Mouse (Mus musculus): ENCODE results near the gene Cacna1a. TPM values are rescaled to one million over a fixed set of nuclear protein-coding genes. Genes with fewer than 3 reads are reported as not detected.
A peak's percentile ranks its signal among the peaks of the same experiment; 100 is the strongest.

The Cacna1a gene
- total RNA-seq, 1 experiment, result 27.4 TPM

DNA sequence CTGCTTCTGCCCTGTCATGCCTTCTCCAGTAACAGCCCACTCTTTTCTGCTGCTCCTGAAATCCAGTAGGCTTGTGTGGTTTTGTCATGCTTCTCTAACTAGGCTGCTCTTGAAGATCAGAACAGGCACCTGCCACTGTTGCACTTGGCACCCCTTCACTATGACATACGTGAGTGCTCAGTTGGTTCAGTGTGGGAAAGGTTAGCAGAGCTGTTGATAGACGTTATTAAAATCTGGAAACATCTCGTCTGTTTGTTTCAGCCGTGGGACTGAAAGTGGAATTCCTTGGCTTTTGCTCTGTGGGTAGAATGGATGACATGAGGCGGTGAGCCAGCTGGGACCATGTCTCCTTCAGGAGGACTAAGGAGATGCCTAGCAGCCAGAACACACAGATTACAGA is 39.8 kb downstream of the Cacna1a start:
- in situ Hi-C loops (cut with MboI; ENCODE audit: low sequenced_read_pairs in 2 of 2, unreplicated experiment in 2 of 2), result no loop called here

DNA sequence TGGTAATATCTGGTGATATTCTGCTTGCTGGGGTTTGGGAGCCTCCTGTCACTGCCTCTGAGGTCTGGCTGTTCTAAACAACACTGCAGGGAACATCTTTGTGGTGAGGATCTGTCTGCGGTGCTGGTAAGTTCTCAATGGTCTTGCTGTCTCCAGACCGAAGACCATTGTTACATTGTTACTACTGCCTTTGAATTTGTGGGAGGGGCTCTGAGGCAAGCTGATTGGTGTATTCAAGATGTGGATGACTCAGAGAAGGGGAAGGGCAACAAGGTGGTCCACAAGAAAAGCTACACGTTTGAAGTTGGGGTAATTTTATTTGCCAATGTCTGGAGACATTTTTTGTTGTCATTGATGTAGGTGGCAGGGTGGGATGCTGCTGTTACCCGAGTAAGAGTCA is 40.8 kb downstream of the Cacna1a start:
- in situ Hi-C loops (cut with MboI; ENCODE audit: low sequenced_read_pairs in 2 of 2, unreplicated experiment in 2 of 2), result no loop called here
- H3K27ac ChIP-seq (ENCODE audit: insufficient read depth, low read depth, low read length, poor library complexity, severe bottlenecking), result no peak overlapping the region; the same call in 1 of the 2 replicates
- TF ChIP-seq CHD2 (IDR thresholded peaks at IDR 0.05; ENCODE audit: low read depth, low read length), result no peak
- H3K36me3 ChIP-seq (ENCODE audit: control insufficient read depth, insufficient read depth, low read length, poor library complexity, severe bottlenecking), result no peaks in the 10 kb centered on the region
- no peak overlapping the region for H3K4me3 ChIP-seq (ENCODE audit: insufficient read depth in 1 of 2, low read depth in 1 of 2, low read length in 2 of 2, poor library complexity in 1 of 2, severe bottlenecking in 1 of 2)
- H3K4me1 ChIP-seq (ENCODE audit: control insufficient read depth in 2 of 2, insufficient read depth in 2 of 2, low read length in 2 of 2, poor library complexity in 1 of 2), result peaks cover 13 to 50% of the 10 kb centered on the region in 2 experiments
- no peak overlapping the region for H3K9ac ChIP-seq (ENCODE audit: insufficient read depth, low read depth, low read length, poor library complexity, severe bottlenecking)
- DNase-seq (ENCODE audit: low read depth, low spot score), result peak; percentile 47
- no peaks in the 10 kb centered on the region for H3K9me3 ChIP-seq (ENCODE audit: control insufficient read depth, insufficient read depth, low read depth, low read length)

More for the DNA sequence above, 39.8 kb downstream of the Cacna1a start:
- no peak overlapping the region for H3K9ac ChIP-seq (ENCODE audit: insufficient read depth, low read depth, low read length, poor library complexity, severe bottlenecking)
- no peak overlapping the region for H3K4me3 ChIP-seq (ENCODE audit: insufficient read depth in 1 of 2, low read depth in 1 of 2, low read length in 2 of 2, poor library complexity in 1 of 2, severe bottlenecking in 1 of 2)
- no peaks in the 10 kb centered on the region for H3K9me3 ChIP-seq (ENCODE audit: control insufficient read depth, insufficient read depth, low read depth, low read length)
- no peaks in the 10 kb centered on the region for H3K36me3 ChIP-seq (ENCODE audit: control insufficient read depth, insufficient read depth, low read length, poor library complexity, severe bottlenecking)
- H3K27ac ChIP-seq (ENCODE audit: insufficient read depth, low read depth, low read length, poor library complexity, severe bottlenecking), result no peak overlapping the region
- peaks cover 13 to 52% of the 10 kb centered on the region in 2 experiments for H3K4me1 ChIP-seq (ENCODE audit: control insufficient read depth in 2 of 2, insufficient read depth in 2 of 2, low read length in 2 of 2, poor library complexity in 1 of 2)
- no peak for DNase-seq (ENCODE audit: low read depth, low spot score)
- TF ChIP-seq HCFC1 (IDR thresholded peaks at IDR 0.05; ENCODE audit: borderline replicate concordance, insufficient read depth, low read length) (no peak), CHD2 (IDR thresholded peaks at IDR 0.05; ENCODE audit: low read depth, low read length) (no peak), ZNF384 (IDR thresholded peaks at IDR 0.05; ENCODE audit: low read depth, low read length) (no peak), MAFK (IDR thresholded peaks at IDR 0.05; ENCODE audit: insufficient read depth, low read depth, low read length) (no peak), ZC3H11A (IDR thresholded peaks at IDR 0.05; ENCODE audit: borderline replicate concordance, low read depth, low read length) (no peak)

DNA sequence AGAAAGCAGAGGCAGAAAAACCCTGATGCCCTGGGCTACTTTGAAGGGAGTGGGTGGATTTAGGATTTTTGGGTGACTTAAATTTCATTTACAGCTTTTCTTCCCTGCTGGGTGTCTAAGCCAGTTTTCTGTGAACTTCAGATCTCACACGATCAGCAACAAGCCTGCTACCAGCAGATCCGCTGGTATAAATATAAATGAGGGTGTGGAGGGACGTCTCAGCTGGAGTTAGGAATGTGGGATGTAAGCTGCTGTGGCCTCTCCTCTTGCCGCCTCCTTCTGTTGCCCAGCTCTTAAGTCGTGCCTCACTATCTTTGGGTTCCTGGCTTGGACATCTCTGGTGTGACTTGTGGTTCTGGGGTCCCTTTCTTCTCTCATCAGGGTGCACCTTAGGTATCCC is 41.3 kb downstream of the Cacna1a start:
- H3K36me3 ChIP-seq (ENCODE audit: control insufficient read depth, insufficient read depth, low read length, poor library complexity, severe bottlenecking), result no peaks in the 10 kb centered on the region
- in situ Hi-C loops (cut with MboI; ENCODE audit: low sequenced_read_pairs in 2 of 2, unreplicated experiment in 2 of 2), result no loop called here
- TF ChIP-seq ZNF384 (IDR thresholded peaks at IDR 0.05; ENCODE audit: low read depth, low read length) (no peak), CHD2 (IDR thresholded peaks at IDR 0.05; ENCODE audit: low read depth, low read length) (no peak), ZC3H11A (IDR thresholded peaks at IDR 0.05; ENCODE audit: borderline replicate concordance, low read depth, low read length) (no peak), HCFC1 (IDR thresholded peaks at IDR 0.05; ENCODE audit: borderline replicate concordance, insufficient read depth, low read length) (no peak), MAFK (IDR thresholded peaks at IDR 0.05; ENCODE audit: insufficient read depth, low read depth, low read length) (no peak)
- DNase-seq (ENCODE audit: low read depth, low spot score), result no peak
- no peak overlapping the region for H3K4me3 ChIP-seq (ENCODE audit: insufficient read depth in 1 of 2, low read depth in 1 of 2, low read length in 2 of 2, poor library complexity in 1 of 2, severe bottlenecking in 1 of 2)
- H3K27ac ChIP-seq (ENCODE audit: insufficient read depth, low read depth, low read length, poor library complexity, severe bottlenecking), result peak overlapping the region; percentile 24
- H3K4me1 ChIP-seq (ENCODE audit: control insufficient read depth in 2 of 2, insufficient read depth in 2 of 2, low read length in 2 of 2, poor library complexity in 1 of 2), result peaks cover 11 to 45% of the 10 kb centered on the region in 2 experiments
- no peak overlapping the region for H3K9ac ChIP-seq (ENCODE audit: insufficient read depth, low read depth, low read length, poor library complexity, severe bottlenecking)
- no peaks in the 10 kb centered on the region for H3K9me3 ChIP-seq (ENCODE audit: control insufficient read depth, insufficient read depth, low read depth, low read length)

DNA sequence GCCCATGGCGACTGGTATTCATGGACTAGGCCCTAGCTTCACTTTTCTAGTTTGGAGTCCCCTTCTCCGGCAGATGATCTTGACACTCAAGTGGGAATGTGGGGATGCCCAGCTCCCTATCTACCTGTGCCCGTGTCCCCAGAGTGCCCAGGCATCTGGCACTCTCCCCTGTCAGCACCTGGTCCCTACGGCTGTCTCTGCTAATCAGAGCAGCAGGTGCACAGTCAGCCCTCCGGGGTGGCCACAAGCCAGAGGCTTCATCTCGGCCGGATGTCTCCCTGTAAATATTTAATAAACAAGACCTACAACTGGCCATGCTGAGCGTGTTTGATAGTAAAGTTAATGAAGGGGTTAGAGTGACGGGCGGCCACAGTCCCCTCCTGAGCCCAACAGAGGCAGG is 47.1 kb downstream of the Cacna1a start:
- DNase-seq (ENCODE audit: low read depth, low spot score), result no peak
- no peak for TF ChIP-seq CHD2 (IDR thresholded peaks at IDR 0.05; ENCODE audit: low read depth, low read length)
- no peak for TF ChIP-seq HCFC1 (IDR thresholded peaks at IDR 0.05; ENCODE audit: borderline replicate concordance, insufficient read depth, low read length)
- TF ChIP-seq ZC3H11A (IDR thresholded peaks at IDR 0.05; ENCODE audit: borderline replicate concordance, low read depth, low read length), result no peak
- no peak for TF ChIP-seq MAFK (IDR thresholded peaks at IDR 0.05; ENCODE audit: insufficient read depth, low read depth, low read length)
- no peak for TF ChIP-seq ZNF384 (IDR thresholded peaks at IDR 0.05; ENCODE audit: low read depth, low read length)
- Histone ChIP-seq H3K9ac (ENCODE audit: insufficient read depth, low read depth, low read length, poor library complexity, severe bottlenecking) (no peak overlapping the region), H3K4me3 (ENCODE audit: insufficient read depth in 1 of 2, low read depth in 1 of 2, low read length in 2 of 2, poor library complexity in 1 of 2, severe bottlenecking in 1 of 2) (no peak overlapping the region), H3K4me1 (ENCODE audit: control insufficient read depth in 2 of 2, insufficient read depth in 2 of 2, low read length in 2 of 2, poor library complexity in 1 of 2) (peaks cover 0 to 16% of the 10 kb centered on the region in 2 experiments; a peak in 2 of 4 replicates), H3K27ac (ENCODE audit: insufficient read depth, low read depth, low read length, poor library complexity, severe bottlenecking) (no peak overlapping the region), H3K9me3 (ENCODE audit: control insufficient read depth, insufficient read depth, low read depth, low read length) (no peaks in the 10 kb centered on the region), H3K36me3 (ENCODE audit: control insufficient read depth, insufficient read depth, low read length, poor library complexity, severe bottlenecking) (no peaks in the 10 kb centered on the region)
- in situ Hi-C loops (cut with MboI; ENCODE audit: low sequenced_read_pairs in 2 of 2, unreplicated experiment in 2 of 2), result no loop called here

DNA sequence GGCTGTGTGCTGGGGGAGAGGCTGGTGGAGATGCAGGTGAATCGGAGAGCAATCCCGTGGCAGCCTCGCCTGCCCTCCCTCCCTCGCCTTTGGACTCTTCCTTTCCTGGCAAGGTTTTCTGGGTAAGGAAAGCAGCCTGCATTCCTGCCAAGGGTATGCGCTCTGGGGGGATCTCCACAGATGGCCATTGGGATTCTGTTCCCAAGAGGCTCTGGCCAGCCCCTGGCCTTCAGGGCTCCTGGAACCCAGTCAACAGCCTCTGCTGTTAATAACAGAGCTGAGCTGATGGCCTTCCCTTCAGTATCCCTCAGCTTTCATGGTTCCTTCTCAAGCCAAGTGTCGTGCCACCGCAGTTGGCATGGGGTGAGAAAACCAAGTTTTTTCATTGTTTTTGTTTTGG is 51.6 kb downstream of the Cacna1a start:
- no peaks in the 10 kb centered on the region for H3K9me3 ChIP-seq (ENCODE audit: control insufficient read depth, insufficient read depth, low read depth, low read length)
- peaks cover 0 to 4% of the 10 kb centered on the region in 2 experiments; a peak in 1 of 4 replicates for H3K4me1 ChIP-seq (ENCODE audit: control insufficient read depth in 2 of 2, insufficient read depth in 2 of 2, low read length in 2 of 2, poor library complexity in 1 of 2)
- no peak for DNase-seq (ENCODE audit: low read depth, low spot score)
- no peak overlapping the region for H3K4me3 ChIP-seq (ENCODE audit: insufficient read depth in 1 of 2, low read depth in 1 of 2, low read length in 2 of 2, poor library complexity in 1 of 2, severe bottlenecking in 1 of 2)
- TF ChIP-seq MAFK (IDR thresholded peaks at IDR 0.05; ENCODE audit: insufficient read depth, low read depth, low read length) (no peak), ZNF384 (IDR thresholded peaks at IDR 0.05; ENCODE audit: low read depth, low read length) (no peak), ZC3H11A (IDR thresholded peaks at IDR 0.05; ENCODE audit: borderline replicate concordance, low read depth, low read length) (no peak), CHD2 (IDR thresholded peaks at IDR 0.05; ENCODE audit: low read depth, low read length) (no peak), HCFC1 (IDR thresholded peaks at IDR 0.05; ENCODE audit: borderline replicate concordance, insufficient read depth, low read length) (no peak)
- no peak overlapping the region for H3K9ac ChIP-seq (ENCODE audit: insufficient read depth, low read depth, low read length, poor library complexity, severe bottlenecking)
- in situ Hi-C loops (cut with MboI; ENCODE audit: low sequenced_read_pairs in 2 of 2, unreplicated experiment in 2 of 2), result no loop called here
- no peaks in the 10 kb centered on the region; the same call in 1 of the 2 replicates for H3K36me3 ChIP-seq (ENCODE audit: control insufficient read depth, insufficient read depth, low read length, poor library complexity, severe bottlenecking)
- no peak overlapping the region for H3K27ac ChIP-seq (ENCODE audit: insufficient read depth, low read depth, low read length, poor library complexity, severe bottlenecking)

Data from ES-E14 (cell line).